Mouse (Mus musculus): ENCODE results near the gene Ppm1f.

Ppm1f gene

GRCm38 (mm10) chr16:16896382-16897055 is at the start of gene Ppm1f:
Gene Ppm1f (plus strand): TSS chr16:16896469.
- WGBS: under 1% methylated on average over 29 of the region's 29 CpGs

GRCm38 (mm10) chr16:16852411-16852810 is 43.9 kb upstream of the Ppm1f start:
- WGBS: 87% methylated on average over 3 of the region's 3 CpGs

GRCm38 (mm10) chr16:16854836-16855235 is 41.4 kb upstream of the Ppm1f start:
- 23% methylated on average over 6 of the region's 6 CpGs for WGBS

- 88% methylated on average over 1 of the region's 1 CpGs for WGBS
These were observed 40.7 kb upstream of the Ppm1f start for GRCm38 (mm10) chr16:16855541-16855940.

- WGBS: 68% methylated on average over 9 of the region's 9 CpGs
These were observed 40.2 kb upstream of the Ppm1f start for GRCm38 (mm10) chr16:16856054-16856453.

GRCm38 (mm10) chr16:16856731-16857476 is 39.4 kb upstream of the Ppm1f start:
- WGBS: 88% methylated on average over 13 of the region's 13 CpGs

GRCm38 (mm10) chr16:16862288-16862687 is 34.0 kb upstream of the Ppm1f start:
- WGBS: 72% methylated on average over 3 of the region's 3 CpGs

GRCm38 (mm10) chr16:16863978-16864377 is 32.3 kb upstream of the Ppm1f start, which contains the start of gene Igll1:
Gene Igll1 (minus strand): TSS chr16:16863985.
- 76% methylated on average over 2 of the region's 2 CpGs for WGBS

GRCm38 (mm10) chr16:16865696-16866561 is 30.3 kb upstream of the Ppm1f start:
- 51% methylated on average over 4 of the region's 5 CpGs for WGBS

- 35% methylated on average over 7 of the region's 7 CpGs for WGBS
These were observed 26.0 kb upstream of the Ppm1f start for GRCm38 (mm10) chr16:16870241-16870616.

- WGBS: under 1% methylated on average over 48 of the region's 49 CpGs
These were observed 25.5 kb upstream of the Ppm1f start, which contains the start of the genes Top3b and Vpreb1 for GRCm38 (mm10) chr16:16870617-16871331. Gene Top3b (plus strand): TSS chr16:16870736. Gene Vpreb1 (minus strand): TSS chr16:16870843.

GRCm38 (mm10) chr16:16879025-16879424 is 17.2 kb upstream of the Ppm1f start:
- WGBS: 86% methylated on average over 5 of the region's 5 CpGs

- 90% methylated on average over 1 of the region's 1 CpGs for WGBS
These were observed 7.9 kb upstream of the Ppm1f start for GRCm38 (mm10) chr16:16888341-16888740.

- 93% methylated on average over 7 of the region's 7 CpGs for WGBS
These were observed 3.9 kb upstream of the Ppm1f start for GRCm38 (mm10) chr16:16892366-16892765.

GRCm38 (mm10) chr16:16896015-16896381 is 271 bp upstream of the Ppm1f start:
- WGBS: 13% methylated on average over 4 of the region's 4 CpGs

GRCm38 (mm10) chr16:16897056-16897584 is 851 bp downstream of the Ppm1f start:
- 19% methylated on average over 10 of the region's 10 CpGs for WGBS

- 66% methylated on average over 4 of the region's 4 CpGs for WGBS
These were observed 6.1 kb downstream of the Ppm1f start for GRCm38 (mm10) chr16:16902329-16902728.

GRCm38 (mm10) chr16:16903188-16903587 is 6.9 kb downstream of the Ppm1f start:
- 82% methylated on average over 5 of the region's 5 CpGs for WGBS

- 63% methylated on average over 6 of the region's 6 CpGs for whole genome bisulfite sequencing
These were observed 11.5 kb downstream of the Ppm1f start for GRCm38 (mm10) chr16:16907799-16908198.

GRCm38 (mm10) chr16:16911641-16912597 is 15.7 kb downstream of the Ppm1f start:
- WGBS: 33% methylated on average over 13 of the region's 13 CpGs

All from cerebral cortex, adult 2 months (tissue).